Mouse (Mus musculus): Measurements from ENCODE around the gene Olfr1408.

Gene Olfr1408

DNA sequence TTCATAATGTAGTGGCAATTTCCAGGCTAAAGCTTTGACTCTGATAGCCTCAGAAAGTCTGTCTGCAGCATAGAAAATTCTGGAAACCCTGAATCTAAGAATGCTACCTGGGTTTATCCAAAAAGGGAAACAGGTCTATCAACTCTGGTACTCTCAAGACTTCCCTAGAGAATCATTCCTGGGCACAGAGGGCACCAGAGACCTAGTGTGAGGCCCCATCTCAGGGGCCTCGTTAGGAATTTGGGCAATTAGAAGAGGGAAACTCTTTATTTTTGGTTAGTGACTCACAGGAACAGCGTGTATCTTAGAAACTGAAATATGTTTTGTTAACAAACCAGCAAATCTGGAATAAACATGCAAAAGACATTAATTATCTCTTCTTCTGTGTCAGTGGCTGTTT is at the start of gene Olfr1408:
TSS of gene Olfr1408 (minus strand) at position 101 of the 400 bp plus-strand sequence.
- DNase-seq: no peak

DNA sequence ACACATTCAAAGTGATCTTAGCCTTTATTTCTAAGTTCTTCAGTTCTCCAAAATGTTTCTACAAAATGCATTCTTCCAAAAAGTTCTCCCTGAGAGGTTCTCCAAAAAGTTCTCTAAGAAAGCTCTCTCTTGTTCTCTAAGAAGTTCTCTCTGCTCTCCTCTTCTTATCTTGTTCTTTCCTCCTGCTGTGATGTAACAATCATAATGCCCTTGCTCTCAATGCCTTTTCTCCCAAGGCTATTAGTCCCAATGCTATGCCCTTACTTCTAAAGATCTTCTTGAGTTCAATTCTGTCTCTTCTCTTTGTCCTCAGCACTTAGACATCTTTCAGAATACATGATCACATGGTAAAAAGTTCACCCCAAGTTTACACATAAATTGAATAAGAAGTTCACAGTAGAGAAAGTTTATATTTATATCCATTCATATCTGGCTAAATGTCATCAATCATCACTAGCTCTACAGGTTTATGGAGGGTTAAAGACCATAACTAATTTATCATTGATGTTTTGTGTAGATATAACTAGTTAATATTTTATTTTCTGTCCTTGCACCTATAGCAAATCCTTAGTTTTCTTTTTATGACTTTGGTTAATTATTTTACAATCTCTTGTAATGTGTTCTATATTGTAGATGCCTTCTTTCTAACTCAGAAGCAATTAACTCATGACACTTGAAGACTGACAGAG is 37.1 kb upstream of the Olfr1408 start:
- DNase-seq: no peak

Data from cerebellum, adult 11 months (tissue).